Comparison of ENCODE assay signal across 9 mouse cellular contexts in genomic region chr9:121777484-121778065, GRCm38 (mm10). TPM values are rescaled to one million over a fixed set of nuclear protein-coding genes. Genes with fewer than 3 reads are reported as not detected.
A peak's percentile ranks its signal among the peaks of the same experiment; 100 is the strongest.
DNase-seq lines count a peak whose midpoint lies in the region; ATAC-seq and TF ChIP-seq lines count a peak whose summit lies in the region.
"Had no signal": no experiment of that assay in that cellular context is flagged by ENCODE, and none has a peak within 500 bp of the region (broad histone marks: within the 10 kb centered on the region; RNA-seq: fewer than 3 reads in every experiment).

Klhl40 (plus strand) TSS chr9:121777607.

- peak within 1 kb of the TSS; percentile 70 for H3K4me3 ChIP-seq in E14TG2a.4 (replicated peaks; ENCODE audit: low read length)
- H3K4me3 ChIP-seq in hindbrain, postnatal 0 days (ENCODE audit: low read length) = peak within 1 kb of the TSS; percentile 33
- peak within 1 kb of the TSS; percentile 31 for H3K4me3 ChIP-seq in neural tube, embryonic 14.5 days (ENCODE audit: low read depth, low read length)
- H3K4me3 ChIP-seq: erythroblast, embryonic 14.5 days had no signal

- DNase-seq in embryo, embryonic 9.5 days (ENCODE audit: extremely low spot score) = peak; percentile 25
- no peak for DNase-seq in embryo, embryonic 10 days (ENCODE audit: low spot score)
- peak; percentile 53 to 74 for DNase-seq in gastrocnemius, adult 8-10 months (ENCODE audit: low spot score in 2 of 2)
- DNase-seq in hindbrain, postnatal 0 days (ENCODE audit: low spot score) = no peak
- DNase-seq in adrenal gland, adult 8-10 months = no peak
- DNase-seq in thymus, postnatal 25 days = no peak

- peak within 1 kb of the TSS; percentile 58 for H3K4me2 ChIP-seq in hindbrain, postnatal 0 days (ENCODE audit: low read depth, low read length)
- H3K4me2 ChIP-seq in neural tube, embryonic 14.5 days (ENCODE audit: low read depth, low read length) = peak within 1 kb of the TSS; percentile 57

- 18% methylated on average over 30 of the region's 30 CpGs for WGBS in hindbrain, postnatal 0 days
- WGBS in neural tube, embryonic 14.5 days = 20% methylated on average over 30 of the region's 30 CpGs

- H3K4me1 ChIP-seq in E14TG2a.4 (replicated peaks; ENCODE audit: low read depth, low read length) = peaks cover 13% of the 10 kb centered on the region
- H3K4me1 ChIP-seq in hindbrain, postnatal 0 days (ENCODE audit: insufficient read depth, low read length) = no peaks in the 10 kb centered on the region
- 0 out of 2 replicates have a peak, but pooled peaks cover 4% of the 10 kb centered on the region for H3K4me1 ChIP-seq in neural tube, embryonic 14.5 days (ENCODE audit: control insufficient read depth, insufficient read depth, low read length)

- H3K9ac ChIP-seq in hindbrain, postnatal 0 days (replicated peaks; ENCODE audit: low read length) = peak within 1 kb of the TSS; percentile 25
- H3K9ac ChIP-seq in neural tube, embryonic 14.5 days (replicated peaks; ENCODE audit: low read depth, low read length) = peak within 1 kb of the TSS; percentile 48

- no peaks in the 10 kb centered on the region for H3K9me3 ChIP-seq in E14TG2a.4 (ENCODE audit: low read length)
- no peaks in the 10 kb centered on the region for H3K9me3 ChIP-seq in hindbrain, postnatal 0 days (ENCODE audit: low read length)
- H3K9me3 ChIP-seq in neural tube, embryonic 14.5 days (ENCODE audit: control insufficient read depth, low read length) = no peaks in the 10 kb centered on the region

- TF ChIP-seq CTCF in E14TG2a.4 (conservative IDR thresholded peaks at IDR 0.05; ENCODE audit: low read length) = no peak
- no peak for TF ChIP-seq CTCF in hindbrain, postnatal 0 days (IDR thresholded peaks at IDR 0.05; ENCODE audit: low read depth)

- no peaks in the 10 kb centered on the region for H3K36me3 ChIP-seq in E14TG2a.4 (ENCODE audit: insufficient read depth, low read length)
- H3K36me3 ChIP-seq in hindbrain, postnatal 0 days (ENCODE audit: insufficient read depth, low read length) = no peaks in the 10 kb centered on the region
- H3K36me3 ChIP-seq in neural tube, embryonic 14.5 days (ENCODE audit: control insufficient read depth, insufficient read depth, low read length) = no peaks in the 10 kb centered on the region

- H3K27ac ChIP-seq in hindbrain, postnatal 0 days = 0 out of 2 replicates have a peak within 1 kb of the TSS, but pooled peaks have one; percentile 7
- H3K27ac ChIP-seq in neural tube, embryonic 14.5 days (ENCODE audit: low read depth, low read length) = no peak within 1 kb of the TSS

- H3K27me3 ChIP-seq in E14TG2a.4 (ENCODE audit: insufficient read depth, low read length) = peaks cover 75% of the 10 kb centered on the region
- peaks cover 9% of the 10 kb centered on the region; the same call in 1 of the 2 replicates for H3K27me3 ChIP-seq in hindbrain, postnatal 0 days (ENCODE audit: insufficient read depth, low read length)
- H3K27me3 ChIP-seq in neural tube, embryonic 14.5 days (ENCODE audit: control insufficient read depth, insufficient read depth, low read length) = peaks cover 27% of the 10 kb centered on the region

- ATAC-seq in hindbrain, postnatal 0 days = peak; percentile 71
- peak; percentile 56 for ATAC-seq in neural tube, embryonic 14.5 days (ENCODE audit: low read depth)

RNA-seq across cellular contexts. Expression of gene Klhl40, which starts in this region (rescaled TPM):
- 100 to 1,000 TPM; 117 to 138 (median 135) TPM for total RNA-seq in gastrocnemius, adult 8-10 months (2022)
- total RNA-seq in hindbrain, postnatal 0 days (2014; rRNA removed) = 2.1 and 4.1 TPM in 2 replicates
- 2.3 and 2.4 TPM in 2 replicates for polyA plus RNA-seq in hindbrain, postnatal 0 days (2015; fragmentation: Nextera tagmentation; extraction: Ambion mirVana)
- polyA plus RNA-seq in neural tube, embryonic 14.5 days (2014; fragmentation: Nextera tagmentation; extraction: Ambion mirVana) = 1.7 and 2.4 TPM in 2 replicates
- total RNA-seq in adrenal gland, adult 8-10 months (2022) = under 1 TPM in 1 of 4 experiments, not detected in 3; 0.15 TPM
- polyA plus RNA-seq: erythroblast, embryonic 14.5 days had no signal

Comparison
In these comparisons a context has a peak if more than half of its experiments do, and no peak if none do; other contexts are left out.
1. RNA of gene Klhl40 (total RNA-seq): 117 to 138 TPM in gastrocnemius, adult 8-10 months; 2.1 to 4.1 TPM in hindbrain, postnatal 0 days and 0.15 TPM in adrenal gland, adult 8-10 months; every median in the first group is over 10 times any median in the second.
2. DNase-seq: peak in embryo, embryonic 9.5 days (single experiment) and gastrocnemius, adult 8-10 months (2 of 2); none in embryo, embryonic 10 days (single experiment), hindbrain, postnatal 0 days (single experiment), adrenal gland, adult 8-10 months (single experiment) and thymus, postnatal 25 days (single experiment).
3. Peak in every context shown above with its lines, with median percentiles within 50 percentile points of each other: H3K4me3 ChIP-seq.